Mouse (Mus musculus) MEL (cell line): ENCODE data around the gene Klhl26.

Experiments used
- CHD2 ChIP-seq: IDR thresholded peaks from 2 replicates; pipeline ENCODE4 v1.6.1; 2011; ENCODE audit warnings: low read length, improper control_type of control experiment
- CTCF ChIP-seq, 3 experiments: IDR thresholded peaks in 2 of 3; conservative IDR thresholded peaks in 1 of 3; 2 replicates each; pipeline ENCODE4 v1.5.1; 2011 to 2012; ENCODE audit warnings: low read length in 3 of 3, low read depth in 2 of 3, mild to moderate bottlenecking in 2 of 3, improper control_type of control experiment in 1 of 3, inconsistent platforms in 1 of 3, mixed read lengths in 1 of 3, moderate library complexity in 1 of 3; ENCODE audit not compliant: control insufficient read depth in 1 of 3, insufficient read depth in 1 of 3, poor library complexity in 1 of 3, severe bottlenecking in 1 of 3
- EP300 ChIP-seq, 2 experiments: IDR thresholded peaks; 2 replicates each; pipeline ENCODE4 v1.6.1; 2011; ENCODE audit warnings: improper control_type of control experiment in 2 of 2, low read length in 2 of 2, low read depth in 1 of 2, mild to moderate bottlenecking in 1 of 2
- GABPA ChIP-seq: IDR thresholded peaks from 2 replicates; pipeline ENCODE4 v1.6.1; 2012; ENCODE audit warnings: low read depth, mild to moderate bottlenecking, inconsistent platforms, low read length, improper control_type of control experiment, moderate library complexity
- NELFE ChIP-seq: IDR thresholded peaks from 2 replicates; pipeline ENCODE4 v1.6.1; 2011; ENCODE audit warnings: low read depth, low read length, improper control_type of control experiment
- POLR2A ChIP-seq, 2 experiments: IDR thresholded peaks; 2 replicates each; pipeline ENCODE4 v1.6.1; 2011 to 2012; ENCODE audit warnings: low read length in 2 of 2, mild to moderate bottlenecking in 2 of 2, control low read depth in 1 of 2, improper control_type of control experiment in 1 of 2, low read depth in 1 of 2, moderate library complexity in 1 of 2; ENCODE audit not compliant: control insufficient read depth in 1 of 2, insufficient read depth in 1 of 2, poor library complexity in 1 of 2
- SIN3A ChIP-seq: IDR thresholded peaks from 2 replicates; pipeline ENCODE4 v1.6.1; 2012; ENCODE audit warnings: low read length, improper control_type of control experiment, inconsistent platforms
- TAL1 ChIP-seq: IDR thresholded peaks from 2 replicates; pipeline ENCODE4 v1.6.1; 2012; ENCODE audit warnings: mild to moderate bottlenecking, inconsistent platforms, low read length, moderate library complexity, mixed read lengths

GRCm38 (mm10) chr8:70493692-70494415, 17.1 kb upstream of the Klhl26 start:
- TF ChIP-seq CTCF (IDR thresholded peaks at IDR 0.05 in 2 of 3, conservative IDR thresholded peaks at IDR 0.05 in 1 of 3; ENCODE audit: control insufficient read depth in 1 of 3, insufficient read depth in 1 of 3, low read depth in 2 of 3, low read length in 3 of 3, poor library complexity in 1 of 3, severe bottlenecking in 1 of 3), result no peak
- no peak for TF ChIP-seq POLR2A (IDR thresholded peaks at IDR 0.05; ENCODE audit: control insufficient read depth in 1 of 2, insufficient read depth in 1 of 2, low read depth in 1 of 2, low read length in 2 of 2, poor library complexity in 1 of 2)
- no peak for TF ChIP-seq EP300 (IDR thresholded peaks at IDR 0.05; ENCODE audit: low read depth in 1 of 2, low read length in 2 of 2)
- TF ChIP-seq SIN3A, result no peak
- TF ChIP-seq GABPA, result no peak
- no peak for TF ChIP-seq CHD2
- TF ChIP-seq TAL1, result no peak
- no peak for TF ChIP-seq NELFE
